Mouse (Mus musculus): ENCODE data around the gene Coil.

DNA sequence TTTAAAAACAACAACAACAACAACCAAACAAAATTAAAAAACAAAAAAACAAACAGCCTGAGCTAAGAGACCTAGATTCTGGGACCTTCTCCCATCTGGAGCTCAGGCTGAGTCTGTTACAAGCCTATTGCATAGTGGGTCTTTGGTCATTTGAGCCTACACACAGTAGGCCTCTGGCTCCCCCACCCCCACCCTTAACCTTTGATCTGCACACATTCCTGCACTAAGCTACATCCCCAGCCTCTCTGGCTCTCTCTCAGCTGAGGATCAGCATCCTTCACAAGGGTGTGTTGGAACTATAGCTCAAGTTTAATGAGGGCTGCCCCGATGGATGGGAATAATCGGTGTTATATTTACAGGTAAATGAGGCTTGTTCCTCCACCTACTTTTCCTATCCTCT lies 25.6 kb downstream of the Coil start:
- TF ChIP-seq GATA1 (IDR thresholded peaks at IDR 0.05; ENCODE audit: low read length): no peak
- TF ChIP-seq TAL1 (IDR thresholded peaks at IDR 0.05; ENCODE audit: low read length): no peak

All from erythroblast, embryonic 14.5 days (primary cell).